Mouse (Mus musculus): ENCODE results near the gene Mgat2.

Mgat2 gene

GRCm38 (mm10) chr12:69179371-69179770 lies 4.6 kb upstream of the Mgat2 start:
- DNase-seq (ENCODE audit: low spot score) = no peak

- no peak for DNase-seq (ENCODE audit: low spot score)
Measured at GRCm38 (mm10) chr12:69181800-69182199, 2.2 kb upstream of the Mgat2 start.

GRCm38 (mm10) chr12:69184342-69185295 lies 662 bp downstream of the Mgat2 start:
- peak; percentile 74 for DNase-seq (ENCODE audit: low spot score)

GRCm38 (mm10) chr12:69185371-69185770 lies 1.4 kb downstream of the Mgat2 start:
- no peak for DNase-seq (ENCODE audit: low spot score)

- DNase-seq (ENCODE audit: low spot score) = no peak
Measured at GRCm38 (mm10) chr12:69186811-69187471, 3.0 kb downstream of the Mgat2 start.

GRCm38 (mm10) chr12:69190074-69190473 lies 6.1 kb downstream of the Mgat2 start:
- no peak for DNase-seq (ENCODE audit: low spot score)

GRCm38 (mm10) chr12:69190522-69190921 lies 6.6 kb downstream of the Mgat2 start:
- no peak for DNase-seq (ENCODE audit: low spot score)

GRCm38 (mm10) chr12:69191396-69191795 lies 7.4 kb downstream of the Mgat2 start:
- no peak for DNase-seq (ENCODE audit: low spot score)

- DNase-seq (ENCODE audit: low spot score) = no peak
Measured at GRCm38 (mm10) chr12:69192637-69193036, 8.7 kb downstream of the Mgat2 start.

GRCm38 (mm10) chr12:69196444-69197377 lies 12.8 kb downstream of the Mgat2 start, which contains the start of gene Gm49383:
Gene Gm49383 (minus strand): TSS chr12:69197104.
- peak; percentile 75 for DNase-seq (ENCODE audit: low spot score)

- DNase-seq (ENCODE audit: low spot score) = peak; percentile 79
Measured at GRCm38 (mm10) chr12:69197378-69198163, 13.6 kb downstream of the Mgat2 start.

GRCm38 (mm10) chr12:69198164-69198535 lies 14.2 kb downstream of the Mgat2 start, which contains the start of gene Dnaaf2:
Gene Dnaaf2 (minus strand): TSS chr12:69198429.
- DNase-seq (ENCODE audit: low spot score) = peak; percentile 88

- DNase-seq (ENCODE audit: low spot score) = no peak
Measured at GRCm38 (mm10) chr12:69198985-69199384, 15.0 kb downstream of the Mgat2 start.

GRCm38 (mm10) chr12:69204052-69204833 lies 20.3 kb downstream of the Mgat2 start, which contains the start of gene Gm49384:
Gene Gm49384 (minus strand): TSS chr12:69204267.
- peak; percentile 38 for DNase-seq (ENCODE audit: low spot score)

- DNase-seq (ENCODE audit: low spot score) = peak; percentile 25
Measured at GRCm38 (mm10) chr12:69207396-69207795, 23.4 kb downstream of the Mgat2 start.

- DNase-seq (ENCODE audit: low spot score) = peak; percentile 6
Measured at GRCm38 (mm10) chr12:69207926-69208325, 24.0 kb downstream of the Mgat2 start.

- peak; percentile 3 for DNase-seq (ENCODE audit: low spot score)
Measured at GRCm38 (mm10) chr12:69208520-69208919, 24.6 kb downstream of the Mgat2 start.

- no peak for DNase-seq (ENCODE audit: low spot score)
Measured at GRCm38 (mm10) chr12:69210056-69210979, 26.4 kb downstream of the Mgat2 start.

GRCm38 (mm10) chr12:69211057-69211456 lies 27.1 kb downstream of the Mgat2 start:
- DNase-seq (ENCODE audit: low spot score) = no peak

Measured in testis, postnatal 10 days (tissue).